Mouse (Mus musculus) hematopoietic stem cell, adult 5-6 weeks (primary cell): Measurements from ENCODE around the gene Dph3. TPM values are rescaled to one million over a fixed set of nuclear protein-coding genes. Genes with fewer than 3 reads are reported as not detected.

Experiments used
- ATAC-seq, 2 experiments: fragments of 125-278 bp in 1 of 2; replicated peaks in 1 of 2; 2 replicates each; pipeline ENCODE4 v1.8.0; 2016 to 2017; ENCODE audit warnings: inconsistent platforms in 2 of 2, mild to moderate bottlenecking in 2 of 2, moderate number of reproducible peaks in 2 of 2, low read depth in 1 of 2, moderate TSS enrichment in 1 of 2; ENCODE audit not compliant: low FRiP score in 2 of 2, poor library complexity in 2 of 2, severe bottlenecking in 2 of 2, insufficient read depth in 1 of 2, low TSS enrichment in 1 of 2
- total RNA-seq: library from RNA; stranded (forward); fragments of 172-1452, 232-1000 nt; gene quantifications from 2 replicates; pipeline ENCODE4 v1.2.3, GENCODE M21; 2017

Gene Dph3
- total RNA-seq, 1 experiment from 2014 or later: 36.6 TPM

GRCm38 (mm10) chr14:32050171-32050570 is 35.4 kb downstream of the Dph3 start:
- no peak for ATAC-seq

GRCm38 (mm10) chr14:32046357-32046756 is 39.2 kb downstream of the Dph3 start:
- no peak for ATAC-seq

GRCm38 (mm10) chr14:32042108-32042507 is 43.4 kb downstream of the Dph3 start:
- ATAC-seq: no peak

- no peak for ATAC-seq
Observed at GRCm38 (mm10) chr14:32037661-32038252, 47.8 kb downstream of the Dph3 start.

- ATAC-seq: no peak
Observed at GRCm38 (mm10) chr14:32036482-32036881, 49.0 kb downstream of the Dph3 start.

GRCm38 (mm10) chr14:32032522-32032921 is 53.0 kb downstream of the Dph3 start:
- ATAC-seq: peak; percentile 56 to 81; a peak in 3 of 4 replicates

Other genes starting within 250 kb of the Dph3 start
- gene Galnt15, start 56.7 kb downstream of the Dph3 start, total RNA-seq: not detected in 2 replicates
- 35.1 and 39.9 TPM in 2 replicates for gene Oxnad1, start 355 bp downstream of the Dph3 start, total RNA-seq
- not detected in 2 replicates for gene Msmb, start 56.3 kb upstream of the Dph3 start, total RNA-seq
- gene Ncoa4, start 74.1 kb upstream of the Dph3 start, total RNA-seq: 148 and 203 TPM in 2 replicates
- 98.9 and 133 TPM in 2 replicates for gene Timm23, start 116.2 kb upstream of the Dph3 start, total RNA-seq
- 119 and 125 TPM in 2 replicates for gene Parg, start 116.2 kb upstream of the Dph3 start, total RNA-seq
- gene Ogdhl, start 236.3 kb upstream of the Dph3 start, total RNA-seq: 0.13 TPM in 1 of 2 replicates, not detected in the other